Mouse (Mus musculus) adrenal gland, postnatal 4 days (tissue): ENCODE data around the gene Sh3bgr. TPM values are rescaled to one million over a fixed set of nuclear protein-coding genes. Genes with fewer than 3 reads are reported as not detected.

Experiments
- total RNA-seq, 2 experiments: library from RNA; stranded (reverse); gene quantifications; 2 replicates each; pipeline ENCODE4 v1.2.3; 2021

Sh3bgr gene
- total RNA-seq, 2 experiments from 2014 or later = 9.0 to 23.2 TPM

Other genes starting within 250 kb of the Sh3bgr start
- gene Psmg1, start 209.5 kb upstream of the Sh3bgr start, total RNA-seq = 10 to 100 TPM; 37.9 to 40.5 TPM
- gene Brwd1, start 117.9 kb upstream of the Sh3bgr start, total RNA-seq = 100 to 1,000 TPM in 1 of 2 experiments, 10 to 100 TPM in 1; 83.2 to 103 TPM
- gene Hmgn1, start 72.7 kb upstream of the Sh3bgr start, total RNA-seq = 100 to 1,000 TPM; 270 to 285 TPM
- gene Wrb, start 55.0 kb upstream of the Sh3bgr start, total RNA-seq = 10 to 100 TPM; 31.5 to 31.9 TPM
- gene Lca5l, start 8.2 kb upstream of the Sh3bgr start, total RNA-seq = 1 to 10 TPM; 3.2 to 4.4 TPM
- 1 to 10 TPM in 1 of 2 experiments, under 1 TPM in 1; 0.37 to 1.8 TPM for gene B3galt5, start 35.4 kb downstream of the Sh3bgr start, total RNA-seq
- 1 to 10 TPM; 1.0 to 2.2 TPM for gene Itgb2l, start 243.2 kb downstream of the Sh3bgr start, total RNA-seq